Mouse (Mus musculus): Measurements from ENCODE around the gene Lama4. TPM values are rescaled to one million over a fixed set of nuclear protein-coding genes. Genes with fewer than 3 reads are reported as not detected.

The Lama4 gene
- polyA plus RNA-seq, 2 experiments = 0.91 to 0.94 TPM

DNA sequence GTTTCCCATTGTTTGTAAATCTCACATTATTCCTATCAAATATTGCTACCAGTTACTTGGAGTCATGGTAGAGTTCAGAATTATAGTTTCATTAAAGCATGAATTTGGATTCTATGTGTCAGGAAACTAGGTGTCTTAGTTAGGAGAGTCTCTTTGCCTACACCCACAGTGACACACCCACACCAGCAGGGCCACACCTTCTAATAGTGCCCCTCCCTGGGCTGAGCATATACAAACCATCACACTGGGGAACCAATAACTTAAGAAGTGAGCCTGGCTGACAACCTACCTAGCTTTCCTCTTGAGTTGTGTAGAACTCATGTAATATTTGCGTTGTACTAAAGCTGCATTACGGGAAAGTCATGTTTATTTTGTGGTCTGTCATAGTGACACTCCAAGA, 176.1 kb downstream of the Lama4 start:
- TF ChIP-seq CTCF (IDR thresholded peaks at IDR 0.05; ENCODE audit: low read depth) = no peak
- TF ChIP-seq EP300 (IDR thresholded peaks at IDR 0.05; ENCODE audit: low read depth) = no peak
- ATAC-seq (ENCODE audit: insufficient read depth) (no peak), DNase-seq (ENCODE audit: low read depth in 3 of 3, low spot score in 3 of 3) (peak in 1 of 3 experiments; percentile 16)
- H3K9ac ChIP-seq (replicated peaks) = no peak overlapping the region
- H3K9me3 ChIP-seq (ENCODE audit: control insufficient read depth, low read length) = no peaks in the 10 kb centered on the region
- H3K4me3 ChIP-seq (ENCODE audit: insufficient read depth in 1 of 2, low read depth in 2 of 2, low read length in 2 of 2) = no peak overlapping the region
- 88% methylated on average over 2 of the region's 2 CpGs for WGBS (ENCODE audit: insufficient replicate concordance)
- no peak overlapping the region for H3K4me2 ChIP-seq (ENCODE audit: low read depth)
- no peaks in the 10 kb centered on the region for H3K27me3 ChIP-seq (ENCODE audit: control insufficient read depth, insufficient read depth, low read length)
- peaks cover 3% of the 10 kb centered on the region in 2 experiments; a peak in 2 of 4 replicates for H3K4me1 ChIP-seq (replicated peaks; ENCODE audit: control insufficient read depth in 2 of 2, insufficient read depth in 2 of 2, low read length in 1 of 2)
- no peaks in the 10 kb centered on the region; the same call in none of the 2 replicates for H3K36me3 ChIP-seq (replicated peaks; ENCODE audit: control insufficient read depth, insufficient read depth, low read depth)
- H3K27ac ChIP-seq = no peak overlapping the region

DNA sequence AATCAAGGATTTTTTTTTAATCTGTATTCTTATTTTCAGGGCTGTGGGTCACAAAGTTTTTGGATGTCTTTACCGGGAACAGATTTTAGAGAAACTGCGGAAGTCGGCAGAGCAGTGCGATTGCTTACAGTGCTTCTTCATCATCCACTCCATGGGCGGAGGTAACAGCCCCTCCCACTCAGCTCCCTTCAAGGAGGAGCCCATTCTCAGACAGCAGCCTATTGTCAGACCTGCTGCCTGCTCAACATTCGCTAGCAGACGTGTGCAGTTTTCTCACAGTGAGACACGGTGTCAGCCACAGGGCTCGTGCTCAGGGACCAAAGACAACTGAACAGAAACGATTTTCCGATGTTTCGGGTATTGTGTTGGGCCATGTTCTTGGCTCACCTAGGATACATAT, 176.9 kb downstream of the Lama4 start:
- H3K27me3 ChIP-seq (ENCODE audit: control insufficient read depth, insufficient read depth, low read length) = no peaks in the 10 kb centered on the region
- H3K4me1 ChIP-seq (replicated peaks; ENCODE audit: control insufficient read depth in 2 of 2, insufficient read depth in 2 of 2, low read length in 1 of 2) = peaks cover 3% of the 10 kb centered on the region in 2 experiments; a peak in 2 of 4 replicates
- H3K4me2 ChIP-seq (ENCODE audit: low read depth) = no peak overlapping the region
- H3K4me3 ChIP-seq (ENCODE audit: insufficient read depth in 1 of 2, low read depth in 2 of 2, low read length in 2 of 2) = no peak overlapping the region
- H3K9ac ChIP-seq (replicated peaks) = no peak overlapping the region
- no peak overlapping the region for H3K27ac ChIP-seq
- H3K36me3 ChIP-seq (replicated peaks; ENCODE audit: control insufficient read depth, insufficient read depth, low read depth) = no peaks in the 10 kb centered on the region; the same call in none of the 2 replicates
- ATAC-seq (ENCODE audit: insufficient read depth) (no peak), DNase-seq (ENCODE audit: low read depth in 3 of 3, low spot score in 3 of 3) (no peak)
- H3K9me3 ChIP-seq (ENCODE audit: control insufficient read depth, low read length) = no peaks in the 10 kb centered on the region
- TF ChIP-seq CTCF (IDR thresholded peaks at IDR 0.05; ENCODE audit: low read depth) (no peak), EP300 (IDR thresholded peaks at IDR 0.05; ENCODE audit: low read depth) (no peak)
- 86% methylated on average over 12 of the region's 12 CpGs for whole genome bisulfite sequencing (ENCODE audit: insufficient replicate concordance)

DNA sequence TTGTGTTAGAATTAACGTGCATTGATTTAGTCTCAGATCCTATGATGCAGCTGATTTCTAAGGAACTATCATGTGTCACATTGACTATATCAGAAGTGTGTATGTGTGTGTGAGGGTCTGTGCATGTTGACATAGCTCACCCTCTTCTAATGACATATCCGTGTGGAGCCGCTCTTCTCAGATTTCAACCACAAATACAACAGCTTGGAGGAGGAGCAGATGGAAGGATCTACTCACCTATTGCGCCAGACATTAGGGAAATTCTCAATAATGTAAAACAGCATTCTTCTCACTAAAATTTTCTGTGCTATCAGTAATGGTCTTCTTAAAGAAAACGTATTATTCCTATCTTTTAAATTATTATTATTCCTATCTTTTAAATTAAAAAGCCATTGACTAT, 191.4 kb downstream of the Lama4 start:
- 73% methylated on average over 5 of the region's 5 CpGs for WGBS (ENCODE audit: insufficient replicate concordance)

DNA sequence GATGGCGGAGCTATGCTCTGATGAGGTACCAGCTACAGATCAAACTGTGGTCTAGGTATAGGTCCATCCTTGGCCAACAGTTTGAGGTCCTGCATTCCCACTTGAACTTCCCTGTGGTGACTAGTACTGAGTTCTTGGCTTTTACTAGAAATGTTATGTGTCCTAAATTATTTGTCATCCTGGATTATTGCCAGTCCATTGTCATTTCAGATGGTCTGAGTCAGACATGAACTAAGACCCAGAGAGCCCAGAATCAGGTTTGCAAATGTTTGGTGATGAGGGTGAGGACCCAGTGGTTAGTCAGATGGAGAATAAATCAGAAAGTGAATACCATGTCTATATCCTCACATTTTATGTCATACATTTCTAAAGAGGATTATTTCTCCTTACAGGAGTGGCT, 192.0 kb downstream of the Lama4 start:
- TF ChIP-seq EP300 (IDR thresholded peaks at IDR 0.05; ENCODE audit: low read depth) (no peak), CTCF (IDR thresholded peaks at IDR 0.05; ENCODE audit: low read depth) (no peak)
- ATAC-seq (ENCODE audit: insufficient read depth) = no peak
- WGBS (ENCODE audit: insufficient replicate concordance) = 41% methylated on average over 1 of the region's 1 CpGs

More for the DNA sequence above, 191.4 kb downstream of the Lama4 start:
- no peak overlapping the region for H3K4me2 ChIP-seq (ENCODE audit: low read depth)
- no peak overlapping the region for H3K9ac ChIP-seq (replicated peaks)
- no peak overlapping the region for H3K4me3 ChIP-seq (ENCODE audit: insufficient read depth in 1 of 2, low read depth in 2 of 2, low read length in 2 of 2)
- H3K27me3 ChIP-seq (ENCODE audit: control insufficient read depth, insufficient read depth, low read length) = no peaks in the 10 kb centered on the region
- no peaks in the 10 kb centered on the region for H3K9me3 ChIP-seq (ENCODE audit: control insufficient read depth, low read length)
- no peak overlapping the region for H3K27ac ChIP-seq
- DNase-seq (ENCODE audit: low read depth in 3 of 3, low spot score in 3 of 3) (no peak), ATAC-seq (ENCODE audit: insufficient read depth) (no peak)
- no peaks in the 10 kb centered on the region for H3K4me1 ChIP-seq (replicated peaks; ENCODE audit: control insufficient read depth in 2 of 2, insufficient read depth in 2 of 2, low read length in 1 of 2)
- H3K36me3 ChIP-seq (replicated peaks; ENCODE audit: control insufficient read depth, insufficient read depth, low read depth) = no peaks in the 10 kb centered on the region
- TF ChIP-seq EP300 (IDR thresholded peaks at IDR 0.05; ENCODE audit: low read depth) = no peak

DNA sequence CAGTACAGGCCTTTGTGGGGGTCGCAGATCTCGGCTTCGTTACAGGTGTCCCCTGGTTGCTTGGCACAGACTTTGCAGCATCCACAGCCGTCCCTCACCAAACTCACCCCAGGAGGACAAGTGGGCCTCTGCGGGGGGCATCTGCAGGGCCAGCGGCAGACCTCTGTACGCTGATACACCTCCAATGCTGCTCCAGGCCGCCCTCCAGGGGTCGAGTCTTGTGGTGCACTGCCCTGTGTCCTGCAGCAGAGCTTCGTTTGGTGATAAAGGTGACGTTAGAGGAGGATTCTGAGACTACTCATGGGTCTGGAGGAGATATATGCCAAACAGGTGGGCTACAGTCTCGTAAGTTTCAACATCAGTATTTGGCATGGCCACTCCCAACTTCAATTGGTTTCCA, 193.0 kb downstream of the Lama4 start:
- TF ChIP-seq CTCF (IDR thresholded peaks at IDR 0.05; ENCODE audit: low read depth) = peak; percentile 35; the same call in 1 of the 2 replicates
- TF ChIP-seq EP300 (IDR thresholded peaks at IDR 0.05; ENCODE audit: low read depth) = no peak
- 52% methylated on average over 12 of the region's 12 CpGs for WGBS (ENCODE audit: insufficient replicate concordance)
- Histone ChIP-seq H3K27me3 (ENCODE audit: control insufficient read depth, insufficient read depth, low read length) (no peaks in the 10 kb centered on the region), H3K9me3 (ENCODE audit: control insufficient read depth, low read length) (no peaks in the 10 kb centered on the region), H3K4me2 (ENCODE audit: low read depth) (no peak overlapping the region), H3K4me1 (replicated peaks; ENCODE audit: control insufficient read depth in 2 of 2, insufficient read depth in 2 of 2, low read length in 1 of 2) (no peaks in the 10 kb centered on the region), H3K9ac (replicated peaks) (no peak overlapping the region), H3K27ac (no peak overlapping the region), H3K4me3 (ENCODE audit: insufficient read depth in 1 of 2, low read depth in 2 of 2, low read length in 2 of 2) (no peak overlapping the region), H3K36me3 (replicated peaks; ENCODE audit: control insufficient read depth, insufficient read depth, low read depth) (no peaks in the 10 kb centered on the region)
- ATAC-seq (ENCODE audit: insufficient read depth) = no peak
- no peak for DNase-seq (ENCODE audit: low read depth in 3 of 3, low spot score in 3 of 3)

More for the DNA sequence above, 192.0 kb downstream of the Lama4 start:
- Histone ChIP-seq H3K4me3 (ENCODE audit: insufficient read depth in 1 of 2, low read depth in 2 of 2, low read length in 2 of 2) (no peak overlapping the region), H3K9ac (replicated peaks) (no peak overlapping the region), H3K9me3 (ENCODE audit: control insufficient read depth, low read length) (no peaks in the 10 kb centered on the region), H3K4me2 (ENCODE audit: low read depth) (no peak overlapping the region), H3K27ac (no peak overlapping the region), H3K4me1 (replicated peaks; ENCODE audit: control insufficient read depth in 2 of 2, insufficient read depth in 2 of 2, low read length in 1 of 2) (no peaks in the 10 kb centered on the region), H3K27me3 (ENCODE audit: control insufficient read depth, insufficient read depth, low read length) (no peaks in the 10 kb centered on the region), H3K36me3 (replicated peaks; ENCODE audit: control insufficient read depth, insufficient read depth, low read depth) (no peaks in the 10 kb centered on the region)
- DNase-seq (ENCODE audit: low read depth in 3 of 3, low spot score in 3 of 3) = no peak

Other genes starting within 250 kb of the Lama4 start
- gene Rfpl4b, start 143.7 kb upstream of the Lama4 start, polyA plus RNA-seq (2012; rRNA removed) = not detected in 2 replicates
- gene Rfpl4b, start 143.7 kb upstream of the Lama4 start, polyA plus RNA-seq (2014; fragmentation: Nextera tagmentation; extraction: Ambion mirVana) = not detected in 2 replicates
- gene Fam229b, start 168.4 kb downstream of the Lama4 start, polyA plus RNA-seq (2012; rRNA removed) = 0.41 TPM in 2 replicates
- 0.29 and 1.6 TPM in 2 replicates for gene Fam229b, start 168.4 kb downstream of the Lama4 start, polyA plus RNA-seq (2014; fragmentation: Nextera tagmentation; extraction: Ambion mirVana)
- gene Tube1, start 168.5 kb downstream of the Lama4 start, polyA plus RNA-seq (2012; rRNA removed) = 3.8 and 5.0 TPM in 2 replicates
- gene Tube1, start 168.5 kb downstream of the Lama4 start, polyA plus RNA-seq (2014; fragmentation: Nextera tagmentation; extraction: Ambion mirVana) = 5.2 and 6.1 TPM in 2 replicates
- gene Ccn6, start 198.3 kb downstream of the Lama4 start, polyA plus RNA-seq (2012; rRNA removed) = not detected in 2 replicates
- 0.08 and 0.15 TPM in 2 replicates for gene Ccn6, start 198.3 kb downstream of the Lama4 start, polyA plus RNA-seq (2014; fragmentation: Nextera tagmentation; extraction: Ambion mirVana)